Mouse (Mus musculus) heart, embryonic 10.5 days (tissue): Measurements from ENCODE around the gene Syn3. TPM values are rescaled to one million over a fixed set of nuclear protein-coding genes. Genes with fewer than 3 reads are reported as not detected.
"Not testable (repeated sequence)": the region's sequence is repeated elsewhere in the genome, so short reads cannot be mapped to it uniquely, and the experiment has no call there.

Experiments used
- DNase-seq: peaks from one replicate; pipeline ENCODE4 v3.0.0-alpha.2; 2017; ENCODE audit warnings: low spot score
- H3K27ac ChIP-seq: fragments of 300-500 bp; sonication (generic); 2 replicates; pipeline ENCODE4 v1.5.1; 2016; ENCODE audit warnings: mild to moderate bottlenecking
- H3K27me3 ChIP-seq: fragments of 300-500 bp; sonication (generic); 2 replicates; pipeline ENCODE4 v1.6.1; 2016; ENCODE audit warnings: mild to moderate bottlenecking; ENCODE audit not compliant: poor library complexity, insufficient read depth, severe bottlenecking
- H3K36me3 ChIP-seq: fragments of 300-500 bp; sonication (generic); 2 replicates; pipeline ENCODE4 v1.6.1; 2016; ENCODE audit warnings: mild to moderate bottlenecking, moderate library complexity
- H3K4me1 ChIP-seq: fragments of 300-500 bp; sonication (generic); 2 replicates; pipeline ENCODE4 v1.6.1; 2016; ENCODE audit warnings: mild to moderate bottlenecking
- H3K4me3 ChIP-seq: fragments of 300-500 bp; sonication (generic); 2 replicates; pipeline ENCODE4 v1.5.1; 2016; ENCODE audit warnings: mild to moderate bottlenecking, moderate library complexity
- H3K9me3 ChIP-seq: fragments of 300-500 bp; sonication (generic); 2 replicates; pipeline ENCODE4 v1.6.1; 2016; ENCODE audit warnings: mild to moderate bottlenecking, moderate library complexity
- WGBS: fragments of 180-500 bp; shearing (Covaris S2); methylation state at CpG from one replicate; pipeline ENCODE4 v1.1.7; 2016; 5-methylcytosine and 5-hydroxymethylcytosine counted together
- polyA plus RNA-seq: library from polyadenylated mRNA; unstranded; fragments of >200 nt; fragmentation: Nextera tagmentation; extraction: Ambion mirVana; gene quantifications from 2 replicates; pipeline ENCODE4 v1.2.1, GENCODE M21; 2016

Syn3 gene
- polyA plus RNA-seq, 1 experiment from 2014 or later: 1.2 TPM

GRCm38 (mm10) chr10:86387821-86388440 is 110.8 kb downstream of the Syn3 start:
- no peaks in the 10 kb centered on the region for H3K36me3 ChIP-seq
- WGBS: 54% methylated on average over 5 of the region's 5 CpGs
- DNase-seq: peak; percentile 74
- H3K9me3 ChIP-seq: no peaks in the 10 kb centered on the region
- H3K4me1 ChIP-seq: peaks cover 20% of the 10 kb centered on the region
- no peak overlapping the region for H3K27ac ChIP-seq
- H3K4me3 ChIP-seq: no peak overlapping the region
- no peaks in the 10 kb centered on the region for H3K27me3 ChIP-seq

GRCm38 (mm10) chr10:86386232-86386631 is 112.5 kb downstream of the Syn3 start:
- Histone ChIP-seq H3K4me3 (no peak overlapping the region), H3K27ac (no peak overlapping the region), H3K9me3 (no peaks in the 10 kb centered on the region), H3K36me3 (no peaks in the 10 kb centered on the region), H3K4me1 (peaks cover 24% of the 10 kb centered on the region), H3K27me3 (no peaks in the 10 kb centered on the region)
- 62% methylated on average over 4 of the region's 4 CpGs for WGBS
- DNase-seq: peak; percentile 46

- H3K4me1 ChIP-seq: peaks cover 30% of the 10 kb centered on the region
- no peaks in the 10 kb centered on the region for H3K27me3 ChIP-seq
- H3K27ac ChIP-seq: no peak overlapping the region
- no peaks in the 10 kb centered on the region for H3K9me3 ChIP-seq
- H3K4me3 ChIP-seq: no peak overlapping the region
- peak; percentile 52 for DNase-seq
- 81% methylated on average over 4 of the region's 4 CpGs for WGBS
- H3K36me3 ChIP-seq: no peaks in the 10 kb centered on the region
These were observed 113.0 kb downstream of the Syn3 start for GRCm38 (mm10) chr10:86385656-86386055.

- Histone ChIP-seq H3K9me3 (no peaks in the 10 kb centered on the region), H3K4me3 (no peak overlapping the region), H3K27me3 (no peaks in the 10 kb centered on the region), H3K4me1 (peaks cover 36% of the 10 kb centered on the region), H3K27ac (no peak overlapping the region), H3K36me3 (no peaks in the 10 kb centered on the region)
- WGBS: 87% methylated on average over 2 of the region's 2 CpGs
- DNase-seq: peak; percentile 22
These were observed 114.0 kb downstream of the Syn3 start for GRCm38 (mm10) chr10:86384655-86385054.

- no peaks in the 10 kb centered on the region for H3K36me3 ChIP-seq
- H3K27me3 ChIP-seq: no peaks in the 10 kb centered on the region
- no peak overlapping the region for H3K4me3 ChIP-seq
- WGBS: 24% methylated on average over 2 of the region's 2 CpGs
- no peaks in the 10 kb centered on the region for H3K9me3 ChIP-seq
- no peak for DNase-seq
- no peak overlapping the region for H3K27ac ChIP-seq
- H3K4me1 ChIP-seq: peaks cover 16% of the 10 kb centered on the region
These were observed 116.8 kb downstream of the Syn3 start for GRCm38 (mm10) chr10:86381922-86382260.

GRCm38 (mm10) chr10:86381150-86381921 is 117.4 kb downstream of the Syn3 start:
- WGBS: 46% methylated on average over 9 of the region's 9 CpGs
- peaks cover 15% of the 10 kb centered on the region for H3K4me1 ChIP-seq
- peak; percentile 66 for DNase-seq

GRCm38 (mm10) chr10:86380626-86381025 is 118.1 kb downstream of the Syn3 start:
- DNase-seq: peak; percentile 72
- H3K36me3 ChIP-seq: no peaks in the 10 kb centered on the region
- H3K4me3 ChIP-seq: no peak overlapping the region
- 32% methylated on average over 2 of the region's 2 CpGs for WGBS
- H3K27me3 ChIP-seq: no peaks in the 10 kb centered on the region
- no peaks in the 10 kb centered on the region for H3K9me3 ChIP-seq
- H3K4me1 ChIP-seq: peaks cover 20% of the 10 kb centered on the region
- no peak overlapping the region for H3K27ac ChIP-seq

More at GRCm38 (mm10) chr10:86381150-86381921, 117.4 kb downstream of the Syn3 start:
- Histone ChIP-seq H3K4me3 (no peak overlapping the region), H3K27ac (no peak overlapping the region), H3K9me3 (no peaks in the 10 kb centered on the region), H3K36me3 (no peaks in the 10 kb centered on the region), H3K27me3 (no peaks in the 10 kb centered on the region)

- not testable (repeated sequence) for H3K9me3 ChIP-seq
These were observed 119.9 kb downstream of the Syn3 start for GRCm38 (mm10) chr10:86378803-86379202.

GRCm38 (mm10) chr10:86376392-86377185 is 122.1 kb downstream of the Syn3 start:
- no peak overlapping the region for H3K27ac ChIP-seq

More at GRCm38 (mm10) chr10:86378803-86379202, 119.9 kb downstream of the Syn3 start:
- H3K36me3 ChIP-seq, H3K4me3 ChIP-seq, H3K27ac ChIP-seq, DNase-seq, H3K27me3 ChIP-seq: not testable (repeated sequence)
- H3K4me1 ChIP-seq: peaks cover 21% of the 10 kb centered on the region
- 82% methylated on average over 2 of the region's 2 CpGs for WGBS

GRCm38 (mm10) chr10:86375903-86376302 is 122.8 kb downstream of the Syn3 start:
- DNase-seq: no peak
- peaks cover 28% of the 10 kb centered on the region for H3K4me1 ChIP-seq
- no peak overlapping the region for H3K27ac ChIP-seq

More at GRCm38 (mm10) chr10:86376392-86377185, 122.1 kb downstream of the Syn3 start:
- Histone ChIP-seq H3K9me3 (no peaks in the 10 kb centered on the region), H3K4me3 (no peak overlapping the region), H3K4me1 (peaks cover 29% of the 10 kb centered on the region), H3K27me3 (no peaks in the 10 kb centered on the region), H3K36me3 (no peaks in the 10 kb centered on the region)
- no peak for DNase-seq
- 80% methylated on average over 8 of the region's 8 CpGs for WGBS

GRCm38 (mm10) chr10:86374061-86374460 is 124.6 kb downstream of the Syn3 start:
- H3K4me1 ChIP-seq: peaks cover 26% of the 10 kb centered on the region
- no peaks in the 10 kb centered on the region for H3K27me3 ChIP-seq
- H3K27ac ChIP-seq: no peak overlapping the region
- no peaks in the 10 kb centered on the region for H3K36me3 ChIP-seq
- no peaks in the 10 kb centered on the region for H3K9me3 ChIP-seq
- no peak overlapping the region for H3K4me3 ChIP-seq
- 82% methylated on average over 2 of the region's 2 CpGs for WGBS
- DNase-seq: no peak

More at GRCm38 (mm10) chr10:86375903-86376302, 122.8 kb downstream of the Syn3 start:
- 60% methylated on average over 11 of the region's 11 CpGs for WGBS
- H3K9me3 ChIP-seq: no peaks in the 10 kb centered on the region
- no peaks in the 10 kb centered on the region for H3K27me3 ChIP-seq
- H3K36me3 ChIP-seq: no peaks in the 10 kb centered on the region
- no peak overlapping the region for H3K4me3 ChIP-seq

GRCm38 (mm10) chr10:86371561-86371960 is 127.1 kb downstream of the Syn3 start:
- H3K4me1 ChIP-seq: peaks cover 35% of the 10 kb centered on the region
- peak overlapping the region; percentile 53; the same call in 1 of the 2 replicates for H3K27ac ChIP-seq
- H3K36me3 ChIP-seq: no peaks in the 10 kb centered on the region
- H3K4me3 ChIP-seq: no peak overlapping the region
- H3K27me3 ChIP-seq: peaks cover 11% of the 10 kb centered on the region; the same call in 1 of the 2 replicates
- H3K9me3 ChIP-seq: no peaks in the 10 kb centered on the region
- DNase-seq: peak; percentile 67

GRCm38 (mm10) chr10:86369346-86369745 is 129.3 kb downstream of the Syn3 start:
- H3K27ac ChIP-seq: no peak overlapping the region; the same call in 1 of the 2 replicates
- H3K36me3 ChIP-seq: no peaks in the 10 kb centered on the region
- no peaks in the 10 kb centered on the region for H3K9me3 ChIP-seq
- H3K4me3 ChIP-seq: no peak overlapping the region
- 54% methylated on average over 4 of the region's 4 CpGs for WGBS
- H3K27me3 ChIP-seq: peaks cover 11% of the 10 kb centered on the region; the same call in 1 of the 2 replicates
- peaks cover 40% of the 10 kb centered on the region for H3K4me1 ChIP-seq
- no peak for DNase-seq
